Mouse (Mus musculus) heart, embryonic 11.5 days (tissue): ENCODE data around the gene Ddn. TPM values are rescaled to one million over a fixed set of nuclear protein-coding genes. Genes with fewer than 3 reads are reported as not detected.
A peak's percentile ranks its signal among the peaks of the same experiment; 100 is the strongest.

ENCODE experiments used
- ATAC-seq: fragments of 200-750 bp; cut with Nextera tagmentation; replicated peaks from 2 replicates; pipeline ENCODE4 v1.8.0; 2017; ENCODE audit warnings: moderate library complexity; ENCODE audit not compliant: insufficient number of reproducible peaks, low FRiP score, low TSS enrichment
- H3K27ac ChIP-seq: fragments of 300-500 bp; sonication (generic); 2 replicates; pipeline ENCODE4 v1.5.1; 2014; ENCODE audit warnings: mild to moderate bottlenecking, low read depth, low read length
- H3K27me3 ChIP-seq: fragments of 300-500 bp; sonication (generic); 2 replicates; pipeline ENCODE4 v1.6.1; 2014; ENCODE audit warnings: mild to moderate bottlenecking, low read length, mixed read lengths; ENCODE audit not compliant: control insufficient read depth, insufficient read depth
- H3K36me3 ChIP-seq: fragments of 300-500 bp; sonication (generic); 2 replicates; pipeline ENCODE4 v1.6.1; 2014; ENCODE audit warnings: mild to moderate bottlenecking, low read length, moderate library complexity, mixed read lengths; ENCODE audit not compliant: control insufficient read depth, insufficient read depth
- H3K4me1 ChIP-seq: fragments of 300-500 bp; sonication (generic); 2 replicates; pipeline ENCODE4 v1.6.1; 2014; ENCODE audit warnings: low read length; ENCODE audit not compliant: control insufficient read depth, insufficient read depth
- H3K4me2 ChIP-seq: fragments of 300-500 bp; sonication (generic); 2 replicates; pipeline ENCODE4 v1.6.1; 2014; ENCODE audit warnings: mild to moderate bottlenecking, moderate library complexity
- H3K4me3 ChIP-seq: fragments of 300-500 bp; sonication (generic); 2 replicates; pipeline ENCODE4 v1.5.1; 2014; ENCODE audit warnings: low read depth, low read length
- H3K9ac ChIP-seq: fragments of 300-500 bp; sonication (generic); 2 replicates; pipeline ENCODE4 v1.6.1; 2014; ENCODE audit warnings: mild to moderate bottlenecking, low read depth, low read length, moderate library complexity
- H3K9me3 ChIP-seq: fragments of 300-500 bp; sonication (generic); replicated peaks from 2 replicates; pipeline ENCODE4 v1.6.1; 2016; ENCODE audit warnings: low read length; ENCODE audit not compliant: control insufficient read depth
- WGBS: fragments of 180-500 bp; shearing (Covaris S2); extraction: QIAGEN DNeasy Blood & Tissue Kit; methylation state at CpG from one replicate; pipeline ENCODE4 v1.1.7; 2014; ENCODE audit not compliant: insufficient replicate concordance; 5-methylcytosine and 5-hydroxymethylcytosine counted together
- polyA plus RNA-seq: library from polyadenylated mRNA; unstranded; fragments of >200 nt; fragmentation: Nextera tagmentation; extraction: Ambion mirVana; gene quantifications from 2 replicates; pipeline ENCODE4 v1.2.1, GENCODE M21; 2014

The Ddn gene
- polyA plus RNA-seq, 1 experiment from 2014 or later: 0.11 TPM

GRCm38 (mm10) chr15:98796803-98797595 is 12.3 kb downstream of the Ddn start:
- Histone ChIP-seq H3K36me3 (no peaks in the 10 kb centered on the region), H3K27ac (no peak overlapping the region), H3K4me2 (no peak overlapping the region; the same call in 1 of the 2 replicates), H3K4me1 (peaks cover 13% of the 10 kb centered on the region; the same call in 1 of the 2 replicates), H3K4me3 (no peak overlapping the region), H3K9ac (no peak overlapping the region), H3K27me3 (peaks cover 100% of the 10 kb centered on the region), H3K9me3 (no peaks in the 10 kb centered on the region)
- 8% methylated on average over 13 of the region's 13 CpGs for WGBS
- no peak for ATAC-seq

- H3K4me3 ChIP-seq: no peak overlapping the region
- no peaks in the 10 kb centered on the region for H3K36me3 ChIP-seq
- no peak for ATAC-seq
- peaks cover 19% of the 10 kb centered on the region for H3K4me1 ChIP-seq
- no peaks in the 10 kb centered on the region for H3K9me3 ChIP-seq
- WGBS: 4% methylated on average over 13 of the region's 13 CpGs
- H3K4me2 ChIP-seq: no peak overlapping the region
- H3K9ac ChIP-seq: no peak overlapping the region
- peaks cover 100% of the 10 kb centered on the region for H3K27me3 ChIP-seq
- H3K27ac ChIP-seq: no peak overlapping the region
Observed at GRCm38 (mm10) chr15:98793141-98793698, 16.1 kb downstream of the Ddn start.

GRCm38 (mm10) chr15:98792233-98793020 is 16.9 kb downstream of the Ddn start:
- Histone ChIP-seq H3K9ac (no peak overlapping the region), H3K9me3 (no peaks in the 10 kb centered on the region), H3K4me2 (peak overlapping the region; percentile 48), H3K27me3 (peaks cover 99% of the 10 kb centered on the region), H3K36me3 (no peaks in the 10 kb centered on the region), H3K4me1 (peaks cover 19% of the 10 kb centered on the region), H3K27ac (no peak overlapping the region), H3K4me3 (peak overlapping the region; percentile 22)
- 2% methylated on average over 75 of the region's 75 CpGs for WGBS
- no peak for ATAC-seq

GRCm38 (mm10) chr15:98791771-98792170 is 17.5 kb downstream of the Ddn start:
- H3K4me3 ChIP-seq: peak overlapping the region; percentile 31; the same call in 1 of the 2 replicates
- H3K4me2 ChIP-seq: peak overlapping the region; percentile 16; the same call in 1 of the 2 replicates
- H3K9ac ChIP-seq: no peak overlapping the region
- peaks cover 96% of the 10 kb centered on the region for H3K27me3 ChIP-seq
- no peaks in the 10 kb centered on the region for H3K9me3 ChIP-seq
- ATAC-seq: no peak
- H3K4me1 ChIP-seq: peaks cover 17% of the 10 kb centered on the region
- H3K27ac ChIP-seq: no peak overlapping the region
- no peaks in the 10 kb centered on the region for H3K36me3 ChIP-seq
- 2% methylated on average over 23 of the region's 23 CpGs for WGBS

- Histone ChIP-seq H3K36me3 (no peaks in the 10 kb centered on the region), H3K4me1 (peaks cover 11% of the 10 kb centered on the region), H3K4me2 (peak overlapping the region; percentile 51), H3K27ac (no peak overlapping the region), H3K9ac (no peak overlapping the region), H3K9me3 (no peaks in the 10 kb centered on the region), H3K4me3 (peak overlapping the region; percentile 31), H3K27me3 (peaks cover 95% of the 10 kb centered on the region)
- ATAC-seq: no peak
- 2% methylated on average over 12 of the region's 12 CpGs for WGBS
Observed at GRCm38 (mm10) chr15:98791221-98791620, 18.1 kb downstream of the Ddn start.

- no peaks in the 10 kb centered on the region for H3K9me3 ChIP-seq
- no peaks in the 10 kb centered on the region for H3K36me3 ChIP-seq
- H3K27ac ChIP-seq: no peak overlapping the region
- peaks cover 91% of the 10 kb centered on the region for H3K27me3 ChIP-seq
- no peak for ATAC-seq
- WGBS: under 1% methylated on average over 23 of the region's 23 CpGs
- no peak overlapping the region for H3K9ac ChIP-seq
- H3K4me2 ChIP-seq: peak overlapping the region; percentile 51
- H3K4me1 ChIP-seq: peaks cover 11% of the 10 kb centered on the region
- peak overlapping the region; percentile 31 for H3K4me3 ChIP-seq
Observed at GRCm38 (mm10) chr15:98790761-98791160, 18.5 kb downstream of the Ddn start.

- Histone ChIP-seq H3K27me3 (peaks cover 83% of the 10 kb centered on the region), H3K4me1 (peaks cover 11% of the 10 kb centered on the region), H3K36me3 (no peaks in the 10 kb centered on the region), H3K4me2 (peak within 1 kb of the TSS; percentile 51), H3K4me3 (peak within 1 kb of the TSS; percentile 31), H3K27ac (no peak within 1 kb of the TSS), H3K9ac (no peak within 1 kb of the TSS), H3K9me3 (no peaks in the 10 kb centered on the region)
- 0 out of 2 replicates have a peak, but pooled peaks have one; percentile 39 for ATAC-seq
- WGBS: 3% methylated on average over 51 of the region's 51 CpGs
Observed at GRCm38 (mm10) chr15:98789661-98790535, 19.4 kb downstream of the Ddn start, which contains the start of gene Wnt1. TSS of gene Wnt1 (plus strand) at chr15:98789857.
